In the genomic region with DNA sequence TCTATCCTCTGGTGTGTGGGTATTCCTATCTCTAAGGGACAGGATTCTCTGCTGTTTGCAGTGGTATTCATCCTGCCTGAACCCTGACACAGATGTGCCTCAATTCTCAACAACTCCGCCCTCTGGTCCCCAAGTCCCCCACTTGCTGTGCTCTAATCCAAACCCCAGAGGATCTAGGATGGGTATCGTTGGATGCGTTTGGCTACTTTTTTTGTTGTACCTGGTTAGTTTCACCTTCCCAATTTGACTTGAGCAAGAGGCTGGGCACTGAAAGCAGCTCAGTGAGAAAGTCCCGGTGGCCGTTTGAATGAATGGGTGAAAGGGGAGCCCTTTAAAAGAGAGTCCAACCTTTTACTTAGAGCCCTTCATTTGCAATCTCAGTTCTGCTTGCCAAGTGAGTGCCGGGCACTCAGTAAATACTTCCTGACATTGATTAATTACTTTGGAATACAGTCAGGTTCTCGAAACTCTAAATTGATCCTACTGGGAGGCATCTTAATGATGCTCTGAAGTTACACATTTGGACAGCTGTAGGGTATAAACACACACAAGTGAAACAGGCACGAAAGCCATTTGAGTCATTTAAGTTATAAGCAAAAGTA, we compare ENCODE assay signal across 12 mouse cellular contexts. TPM values are rescaled to one million over a fixed set of nuclear protein-coding genes. Genes with fewer than 3 reads are reported as not detected.
A peak's percentile ranks its signal among the peaks of the same experiment; 100 is the strongest.
DNase-seq lines count a peak whose midpoint lies in the region; ATAC-seq and TF ChIP-seq lines count a peak whose summit lies in the region.
"Had no signal": no experiment of that assay in that cellular context is flagged by ENCODE, and none has a peak within 500 bp of the region (broad histone marks: within the 10 kb centered on the region; RNA-seq: fewer than 3 reads in every experiment).

No protein-coding gene starts in this region.

- H3K4me3 ChIP-seq in midbrain, embryonic 10.5 days = no peak overlapping the region
- no peak overlapping the region for H3K4me3 ChIP-seq in midbrain, embryonic 13.5 days (replicated peaks)
- H3K4me3 ChIP-seq in hindbrain, embryonic 11.5 days (ENCODE audit: low read depth, low read length) = no peak overlapping the region
- no peak overlapping the region for H3K4me3 ChIP-seq in liver, postnatal 0 days (ENCODE audit: low read depth, low read length)
- H3K4me3 ChIP-seq in embryonic facial prominence, embryonic 10.5 days = no peak overlapping the region

- H3K4me1 ChIP-seq in midbrain, embryonic 10.5 days = peaks cover 36% of the 10 kb centered on the region
- peaks cover 34% of the 10 kb centered on the region for H3K4me1 ChIP-seq in midbrain, embryonic 13.5 days (replicated peaks)
- peaks cover 7% of the 10 kb centered on the region; the same call in 1 of the 2 replicates for H3K4me1 ChIP-seq in hindbrain, embryonic 11.5 days (replicated peaks; ENCODE audit: control insufficient read depth, insufficient read depth, low read length)
- peaks cover 39% of the 10 kb centered on the region for H3K4me1 ChIP-seq in liver, postnatal 0 days (ENCODE audit: insufficient read depth)
- peaks cover 52% of the 10 kb centered on the region for H3K4me1 ChIP-seq in embryonic facial prominence, embryonic 10.5 days

- 58% methylated on average over 8 of the region's 8 CpGs for WGBS in midbrain, embryonic 10.5 days
- WGBS in midbrain, embryonic 13.5 days = 48% methylated on average over 8 of the region's 8 CpGs
- 38% methylated on average over 8 of the region's 8 CpGs for WGBS in hindbrain, embryonic 11.5 days
- WGBS in liver, postnatal 0 days (ENCODE audit: insufficient replicate concordance) = 78% methylated on average over 8 of the region's 8 CpGs
- 55% methylated on average over 8 of the region's 8 CpGs for WGBS in embryonic facial prominence, embryonic 10.5 days

- no peak overlapping the region for H3K4me2 ChIP-seq in midbrain, embryonic 13.5 days (replicated peaks)
- H3K4me2 ChIP-seq in hindbrain, embryonic 11.5 days (replicated peaks; ENCODE audit: low read depth, low read length) = no peak overlapping the region
- H3K4me2 ChIP-seq in liver, postnatal 0 days (ENCODE audit: low read depth, low read length) = 0 out of 2 replicates have a peak overlapping the region, but pooled peaks have one; percentile 3

- no peak for TF ChIP-seq CTCF in liver, postnatal 0 days (IDR thresholded peaks at IDR 0.05; ENCODE audit: low read depth)

- no peak overlapping the region for H3K9ac ChIP-seq in midbrain, embryonic 13.5 days (replicated peaks)
- no peak overlapping the region for H3K9ac ChIP-seq in hindbrain, embryonic 11.5 days (ENCODE audit: low read depth, low read length)
- H3K9ac ChIP-seq in liver, postnatal 0 days (replicated peaks) = no peak overlapping the region

- H3K9me3 ChIP-seq in midbrain, embryonic 10.5 days (replicated peaks) = no peaks in the 10 kb centered on the region; the same call in 1 of the 2 replicates
- H3K9me3 ChIP-seq in midbrain, embryonic 13.5 days = no peaks in the 10 kb centered on the region
- H3K9me3 ChIP-seq in hindbrain, embryonic 11.5 days (ENCODE audit: control insufficient read depth, low read length) = no peaks in the 10 kb centered on the region
- no peaks in the 10 kb centered on the region for H3K9me3 ChIP-seq in liver, postnatal 0 days (ENCODE audit: low read length)
- H3K9me3 ChIP-seq in embryonic facial prominence, embryonic 10.5 days = no peaks in the 10 kb centered on the region

- TF ChIP-seq EP300 in liver, postnatal 0 days (IDR thresholded peaks at IDR 0.05; ENCODE audit: low read depth) = no peak

- no peaks in the 10 kb centered on the region for H3K27me3 ChIP-seq in midbrain, embryonic 10.5 days (ENCODE audit: low read depth, poor library complexity, severe bottlenecking)
- H3K27me3 ChIP-seq in midbrain, embryonic 13.5 days = no peaks in the 10 kb centered on the region
- H3K27me3 ChIP-seq in hindbrain, embryonic 11.5 days (ENCODE audit: control insufficient read depth, insufficient read depth, low read length) = no peaks in the 10 kb centered on the region
- H3K27me3 ChIP-seq in liver, postnatal 0 days (ENCODE audit: insufficient read depth, low read length) = no peaks in the 10 kb centered on the region
- no peaks in the 10 kb centered on the region for H3K27me3 ChIP-seq in embryonic facial prominence, embryonic 10.5 days (replicated peaks; ENCODE audit: low read depth, poor library complexity, severe bottlenecking)

- 0 out of 2 replicates have a peak overlapping the region, but pooled peaks have one; percentile 20 for H3K27ac ChIP-seq in midbrain, embryonic 10.5 days (replicated peaks)
- no peak overlapping the region for H3K27ac ChIP-seq in midbrain, embryonic 13.5 days
- H3K27ac ChIP-seq in hindbrain, embryonic 11.5 days (ENCODE audit: low read depth, low read length) = 0 out of 2 replicates have a peak overlapping the region, but pooled peaks have one; percentile 19
- peak overlapping the region; percentile 16; the same call in 1 of the 2 replicates for H3K27ac ChIP-seq in liver, postnatal 0 days (ENCODE audit: low read depth)
- no peak overlapping the region for H3K27ac ChIP-seq in embryonic facial prominence, embryonic 10.5 days (replicated peaks)

- no peak for DNase-seq in midbrain, embryonic 10.5 days (ENCODE audit: low spot score)
- peak; percentile 21 for DNase-seq in hindbrain, embryonic 11.5 days (ENCODE audit: low spot score)
- no peak for DNase-seq in liver, postnatal 0 days
- DNase-seq in spleen, postnatal 10 days (ENCODE audit: low spot score in 2 of 2) = no peak
- DNase-seq in embryonic facial prominence, embryonic 10.5 days (ENCODE audit: low spot score) = no peak
- DNase-seq: cerebellum, adult 9-10 months; kidney, postnatal 25 days; left cerebral cortex, postnatal 4 days; lung, adult 2 months; right cerebral cortex, adult 18-20 months had no signal

- peaks cover 5% of the 10 kb centered on the region; the same call in 1 of the 2 replicates for H3K36me3 ChIP-seq in midbrain, embryonic 10.5 days
- no peaks in the 10 kb centered on the region for H3K36me3 ChIP-seq in midbrain, embryonic 13.5 days
- H3K36me3 ChIP-seq in hindbrain, embryonic 11.5 days (ENCODE audit: control insufficient read depth, insufficient read depth, low read length) = no peaks in the 10 kb centered on the region
- no peaks in the 10 kb centered on the region for H3K36me3 ChIP-seq in liver, postnatal 0 days (replicated peaks; ENCODE audit: insufficient read depth, low read length)
- H3K36me3 ChIP-seq in embryonic facial prominence, embryonic 10.5 days (replicated peaks) = no peaks in the 10 kb centered on the region; the same call in 1 of the 2 replicates

- no peak for ATAC-seq in midbrain, embryonic 13.5 days
- no peak for ATAC-seq in hindbrain, embryonic 11.5 days (ENCODE audit: low FRiP score)
- no peak for ATAC-seq in liver, postnatal 0 days
- no peak for ATAC-seq in cerebellum, adult (ENCODE audit: insufficient number of reproducible peaks, low FRiP score, low TSS enrichment)

RNA-seq across cellular contexts. Expression of a gene that starts 32.1 kb away (rescaled TPM):
- 26.7 and 32.1 TPM in 2 replicates for polyA plus RNA-seq in midbrain, embryonic 10.5 days (2016; fragmentation: Nextera tagmentation; extraction: Ambion mirVana)
- polyA plus RNA-seq in midbrain, embryonic 13.5 days (2015; fragmentation: Nextera tagmentation; extraction: Ambion mirVana) = 31.1 and 32.4 TPM in 2 replicates
- 34.3 and 34.9 TPM in 2 replicates for polyA plus RNA-seq in hindbrain, embryonic 11.5 days (2014; fragmentation: Nextera tagmentation; extraction: Ambion mirVana)
- 9.1 and 10.7 TPM in 2 replicates for polyA plus RNA-seq in liver, postnatal 0 days (2015; fragmentation: Nextera tagmentation; extraction: Ambion mirVana)
- polyA plus RNA-seq in embryonic facial prominence, embryonic 10.5 days (2016; fragmentation: Nextera tagmentation; extraction: Ambion mirVana) = 21.4 and 23.9 TPM in 2 replicates

RNA-seq across cellular contexts. Expression of a gene that starts 52.9 kb away (rescaled TPM):
- polyA plus RNA-seq in midbrain, embryonic 10.5 days (2016; fragmentation: Nextera tagmentation; extraction: Ambion mirVana) = 1.1 and 1.4 TPM in 2 replicates
- polyA plus RNA-seq in midbrain, embryonic 13.5 days (2015; fragmentation: Nextera tagmentation; extraction: Ambion mirVana) = 2.1 and 2.8 TPM in 2 replicates
- polyA plus RNA-seq in hindbrain, embryonic 11.5 days (2014; fragmentation: Nextera tagmentation; extraction: Ambion mirVana) = 1.1 and 2.9 TPM in 2 replicates
- polyA plus RNA-seq in liver, postnatal 0 days (2015; fragmentation: Nextera tagmentation; extraction: Ambion mirVana) = 3.3 and 4.1 TPM in 2 replicates
- polyA plus RNA-seq in embryonic facial prominence, embryonic 10.5 days (2016; fragmentation: Nextera tagmentation; extraction: Ambion mirVana) = 1.7 and 1.8 TPM in 2 replicates

RNA-seq across cellular contexts. Expression of a gene that starts 58.5 kb away (rescaled TPM):
- 659 and 790 TPM in 2 replicates for polyA plus RNA-seq in midbrain, embryonic 10.5 days (2016; fragmentation: Nextera tagmentation; extraction: Ambion mirVana)
- polyA plus RNA-seq in midbrain, embryonic 13.5 days (2015; fragmentation: Nextera tagmentation; extraction: Ambion mirVana) = 340 and 349 TPM in 2 replicates
- 603 TPM in 2 replicates for polyA plus RNA-seq in hindbrain, embryonic 11.5 days (2014; fragmentation: Nextera tagmentation; extraction: Ambion mirVana)
- 587 and 618 TPM in 2 replicates for polyA plus RNA-seq in liver, postnatal 0 days (2015; fragmentation: Nextera tagmentation; extraction: Ambion mirVana)
- 777 and 806 TPM in 2 replicates for polyA plus RNA-seq in embryonic facial prominence, embryonic 10.5 days (2016; fragmentation: Nextera tagmentation; extraction: Ambion mirVana)

Comparison
In these comparisons a context has a peak if more than half of its experiments do, and no peak if none do; other contexts are left out.
1. H3K27ac ChIP-seq: peak in midbrain, embryonic 10.5 days (single experiment), hindbrain, embryonic 11.5 days (single experiment) and liver, postnatal 0 days (single experiment); none in midbrain, embryonic 13.5 days (single experiment) and embryonic facial prominence, embryonic 10.5 days (single experiment).